Mouse (Mus musculus) central nervous system, embryonic 18 days (tissue): ENCODE measurements around the gene Mthfd2. TPM values are rescaled to one million over a fixed set of nuclear protein-coding genes. Genes with fewer than 3 reads are reported as not detected.

Experiments
- polyA plus RNA-seq: library from polyadenylated mRNA; depleted of rRNA; stranded (reverse); fragments of >200 nt; gene quantifications from 2 replicates; pipeline ENCODE4 v1.2.3, GENCODE M21; 2012; rRNA removed

The Mthfd2 gene
- 17.9 and 20.7 TPM in 2 replicates for polyA plus RNA-seq

DNA sequence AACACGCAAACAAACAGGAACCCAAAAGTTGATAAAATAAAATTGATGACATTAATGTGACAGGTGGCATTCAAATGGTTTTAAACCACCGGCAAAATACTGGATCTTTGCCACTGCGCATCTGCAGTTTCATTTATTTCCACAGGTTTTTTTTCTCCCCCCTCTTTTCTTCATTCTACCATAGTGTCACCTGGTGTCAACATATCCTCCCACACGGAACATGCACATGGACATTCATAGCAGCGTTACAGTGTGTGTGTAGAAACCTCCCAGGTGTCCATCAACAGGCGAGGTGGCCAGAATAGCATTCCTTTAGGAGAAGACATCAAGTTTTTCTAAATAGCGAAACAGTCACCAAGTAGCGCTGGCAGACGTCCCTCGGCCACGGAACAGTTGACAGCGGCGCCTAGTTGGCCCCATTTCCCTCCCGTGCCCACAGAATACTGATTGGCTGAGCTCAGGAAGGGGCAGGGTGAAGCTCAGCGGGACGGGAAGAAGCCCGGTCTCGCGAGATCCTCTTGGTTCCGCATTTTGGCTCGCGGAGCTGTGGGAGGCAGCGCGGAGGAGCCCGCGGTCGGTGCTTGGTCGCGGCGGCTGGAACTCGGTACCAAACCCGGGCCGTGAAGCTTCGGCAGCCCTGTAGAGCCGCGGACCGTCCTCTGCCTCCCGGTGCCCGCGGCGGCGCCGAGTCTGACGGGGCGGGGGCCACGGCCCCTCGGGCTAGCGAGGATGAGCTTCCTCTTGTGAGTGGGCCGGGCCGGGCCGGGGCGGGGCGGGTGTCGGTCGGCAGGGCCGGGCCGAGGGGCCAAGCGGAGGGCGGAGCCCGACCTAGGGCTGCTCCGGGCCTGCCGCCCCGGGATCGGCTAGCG is at the start of gene Mthfd2, which contains the start of gene Mob1a:
Gene Mthfd2, minus strand, starts transcription at position 384 of the 869 bp plus-strand sequence.
Gene Mob1a, plus strand, starts transcription at position 492 of the 869 bp plus-strand sequence.

DNA sequence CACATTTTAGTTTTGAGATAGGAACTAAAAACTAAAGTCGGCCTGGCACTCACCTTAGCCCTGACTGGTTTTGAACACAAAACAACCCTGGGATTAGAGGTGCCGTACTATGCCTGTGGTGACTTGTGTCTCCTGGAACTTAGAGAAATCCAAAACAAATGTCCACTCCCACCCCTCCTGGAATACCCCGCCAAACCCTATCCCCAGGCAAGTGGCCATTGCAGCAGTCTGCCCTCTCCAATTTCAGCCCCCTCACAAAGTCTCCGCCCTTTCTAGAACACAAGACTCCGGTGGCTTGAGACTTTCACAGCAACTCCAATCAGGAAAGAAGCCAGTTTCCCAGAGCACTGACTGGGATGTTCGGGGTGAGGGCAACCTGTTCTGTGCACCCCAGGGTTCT is 23.2 kb upstream of the Mthfd2 start, which contains the start of gene Bola3:
Gene Bola3, plus strand, starts transcription at position 275 of the 400 bp plus-strand sequence.

Other genes starting within 250 kb of the Mthfd2 start
- 53.5 and 53.6 TPM in 2 replicates for gene Pcgf1, start 248.0 kb downstream of the Mthfd2 start, polyA plus RNA-seq
- 0.16 and 0.57 TPM in 2 replicates for gene Lbx2, start 239.5 kb downstream of the Mthfd2 start, polyA plus RNA-seq
- gene Ccdc142, start 224.3 kb downstream of the Mthfd2 start, polyA plus RNA-seq = 13.9 TPM in 2 replicates
- 13.6 and 13.9 TPM in 2 replicates for gene Gm42688, start 224.3 kb downstream of the Mthfd2 start, polyA plus RNA-seq
- 103 and 111 TPM in 2 replicates for gene Mrpl53, start 216.9 kb downstream of the Mthfd2 start, polyA plus RNA-seq
- gene Mogs, start 210.4 kb downstream of the Mthfd2 start, polyA plus RNA-seq = 45.7 and 48.5 TPM in 2 replicates
- 152 and 163 TPM in 2 replicates for gene Wbp1, start 204.3 kb downstream of the Mthfd2 start, polyA plus RNA-seq
- gene Ino80b, start 200.5 kb downstream of the Mthfd2 start, polyA plus RNA-seq = 37.3 and 39.4 TPM in 2 replicates
- gene Rtkn, start 190.4 kb downstream of the Mthfd2 start, polyA plus RNA-seq = 13.7 and 18.2 TPM in 2 replicates
- gene Wdr54, start 169.5 kb downstream of the Mthfd2 start, polyA plus RNA-seq = 25.6 and 26.5 TPM in 2 replicates
- 8.3 TPM in 2 replicates for gene 1700003E16Rik, start 169.5 kb downstream of the Mthfd2 start, polyA plus RNA-seq
- gene Dctn1, start 160.0 kb downstream of the Mthfd2 start, polyA plus RNA-seq = 230 and 248 TPM in 2 replicates
- gene Slc4a5, start 106.1 kb downstream of the Mthfd2 start, polyA plus RNA-seq = 0.41 and 1.3 TPM in 2 replicates
- gene Mob1a, start 108 bp upstream of the Mthfd2 start, polyA plus RNA-seq = 21.3 and 21.8 TPM in 2 replicates
- 20.9 and 27.3 TPM in 2 replicates for gene Bola3, start 23.2 kb upstream of the Mthfd2 start, polyA plus RNA-seq
- 17.1 and 19.3 TPM in 2 replicates for gene Tet3, start 133.2 kb upstream of the Mthfd2 start, polyA plus RNA-seq
- gene Dguok, start 181.1 kb upstream of the Mthfd2 start, polyA plus RNA-seq = 79.5 and 87.3 TPM in 2 replicates
- gene Actg2, start 210.4 kb upstream of the Mthfd2 start, polyA plus RNA-seq = 2.1 and 4.7 TPM in 2 replicates
- 45.8 and 47.2 TPM in 2 replicates for gene Stambp, start 246.8 kb upstream of the Mthfd2 start, polyA plus RNA-seq